Mouse (Mus musculus) testis, adult 2 months (tissue): ENCODE measurements around the gene Dlg2.

Experiments
- CTCF ChIP-seq: fragments of 200-500 bp; IDR thresholded peaks from 2 replicates; pipeline ENCODE4 v1.5.1; 2012; ENCODE audit warnings: low read depth, mild to moderate bottlenecking, inconsistent platforms, low read length, moderate library complexity; ENCODE audit not compliant: control insufficient read depth, insufficient read depth, insufficient replicate concordance
- POLR2A ChIP-seq: fragments of 200-500 bp; IDR thresholded peaks from 2 replicates; pipeline ENCODE4 v1.6.1; 2012; ENCODE audit warnings: low read depth, mild to moderate bottlenecking, inconsistent platforms, low read length, moderate library complexity; ENCODE audit not compliant: control insufficient read depth

DNA sequence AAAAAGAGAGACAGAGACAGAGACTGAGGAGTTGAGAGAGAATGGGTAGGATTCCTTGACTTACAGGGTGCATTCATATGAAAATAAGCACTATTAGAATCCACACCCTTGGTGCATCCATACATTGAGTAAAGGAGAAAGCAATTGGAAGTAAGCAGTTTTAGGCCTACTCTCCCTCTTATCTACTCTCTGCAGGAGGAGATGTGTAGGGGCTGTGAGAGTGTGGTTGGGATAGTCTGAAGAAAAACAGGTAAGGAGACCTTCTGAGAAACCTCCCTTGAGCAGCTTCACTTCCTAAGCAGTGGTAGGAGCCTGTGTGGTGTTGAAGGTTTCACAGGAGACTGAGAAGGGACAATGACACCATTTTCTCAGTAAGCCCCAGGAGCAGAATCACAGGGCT, 868.6 kb downstream of the Dlg2 start:
- TF ChIP-seq CTCF = no peak
- TF ChIP-seq POLR2A = no peak
